Comparison of ENCODE assay signal across 11 mouse cellular contexts in the genomic region with DNA sequence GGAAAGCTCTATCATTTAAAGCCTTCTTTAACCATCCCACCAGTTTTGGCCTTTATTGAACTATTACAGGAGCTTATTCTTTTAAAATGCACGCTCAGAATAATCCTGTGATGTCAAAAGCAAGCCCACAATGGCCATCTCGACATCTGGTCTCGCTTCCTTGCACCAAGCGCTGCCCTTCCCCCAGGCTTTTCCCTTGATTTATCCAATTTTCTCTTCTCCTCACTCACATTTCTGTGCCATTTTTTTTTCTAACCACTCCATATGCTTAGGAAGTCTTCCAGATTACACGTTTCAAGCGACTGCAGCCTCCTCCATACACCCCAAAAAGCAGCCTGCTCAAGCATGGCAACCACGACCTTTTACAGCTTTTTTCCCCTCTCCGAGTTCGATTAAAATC.
DNase-seq lines count a peak whose midpoint lies in the region; ATAC-seq lines count a peak whose summit lies in the region.
"Had no signal": no experiment of that assay in that cellular context is flagged by ENCODE, and none has a peak within 500 bp of the region (broad histone marks: within the 10 kb centered on the region; RNA-seq: fewer than 3 reads in every experiment).

No protein-coding gene starts in this region.

- H3K27ac ChIP-seq in kidney, embryonic 16.5 days (ENCODE audit: low read length) = no peak overlapping the region
- H3K27ac ChIP-seq: liver, embryonic 13.5 days; stomach, postnatal 0 days had no signal

- no peak overlapping the region for H3K4me3 ChIP-seq in kidney, embryonic 16.5 days (ENCODE audit: low read length)
- H3K4me3 ChIP-seq: liver, embryonic 13.5 days had no signal

- no peaks in the 10 kb centered on the region for H3K9me3 ChIP-seq in kidney, embryonic 16.5 days (ENCODE audit: low read length)
- H3K9me3 ChIP-seq: liver, embryonic 13.5 days had no signal

- ATAC-seq in kidney, embryonic 16.5 days (ENCODE audit: low FRiP score, low TSS enrichment) = no peak
- no peak for ATAC-seq in monocyte, adult 5-6 weeks (replicated peaks; ENCODE audit: insufficient number of reproducible peaks, low FRiP score, low TSS enrichment, poor library complexity, severe bottlenecking)

- 69% methylated on average over 9 of the region's 9 CpGs for WGBS in kidney, embryonic 16.5 days

- no peak overlapping the region for H3K4me2 ChIP-seq in kidney, embryonic 16.5 days (replicated peaks; ENCODE audit: low read depth, low read length)
- H3K4me2 ChIP-seq: liver, embryonic 13.5 days had no signal

- H3K9ac ChIP-seq in kidney, embryonic 16.5 days (replicated peaks; ENCODE audit: low read length) = no peak overlapping the region
- H3K9ac ChIP-seq: liver, embryonic 13.5 days had no signal

- H3K4me1 ChIP-seq in kidney, embryonic 16.5 days (ENCODE audit: insufficient read depth, low read length) = no peaks in the 10 kb centered on the region
- H3K4me1 ChIP-seq: liver, embryonic 13.5 days had no signal

- DNase-seq in layer of hippocampus, adult 11-12 months (ENCODE audit: low spot score) = peak; percentile 32
- no peak for DNase-seq in layer of hippocampus, postnatal 10 days (ENCODE audit: low spot score in 2 of 2)
- DNase-seq in cerebellum, postnatal 36 days = peak; percentile 59 to 66
- DNase-seq in layer of hippocampus, adult 9-11 months = peak; percentile 49
- peak; percentile 37 to 64 for DNase-seq in right cerebral cortex, postnatal 36 days (ENCODE audit: low spot score in 2 of 2)
- DNase-seq in kidney, adult 8-10 months = no peak
- DNase-seq: kidney, postnatal 10 days; liver, embryonic 13.5 days had no signal

- H3K36me3 ChIP-seq in kidney, embryonic 16.5 days (ENCODE audit: insufficient read depth, low read length) = no peaks in the 10 kb centered on the region
- H3K36me3 ChIP-seq: liver, embryonic 13.5 days had no signal

- no peaks in the 10 kb centered on the region for H3K27me3 ChIP-seq in kidney, embryonic 16.5 days (ENCODE audit: insufficient read depth, low read length)
- H3K27me3 ChIP-seq: liver, embryonic 13.5 days had no signal

Comparison
In these comparisons a context has a peak if more than half of its experiments do, and no peak if none do; other contexts are left out.
1. DNase-seq: peak in layer of hippocampus, adult 11-12 months (single experiment), cerebellum, postnatal 36 days (2 of 2), layer of hippocampus, adult 9-11 months (single experiment) and right cerebral cortex, postnatal 36 days (2 of 2); none in layer of hippocampus, postnatal 10 days (0 of 2) and kidney, adult 8-10 months (0 of 2).